Mouse (Mus musculus) neural tube, embryonic 13.5 days (tissue): Measurements from ENCODE around the gene Col8a2. TPM values are rescaled to one million over a fixed set of nuclear protein-coding genes. Genes with fewer than 3 reads are reported as not detected.

Source experiments
- ATAC-seq: fragments of 200-750 bp; cut with Nextera tagmentation; 2 replicates; pipeline ENCODE4 v1.8.0; 2017; ENCODE audit warnings: low read depth, mild to moderate bottlenecking, moderate TSS enrichment, moderate library complexity
- H3K27ac ChIP-seq: fragments of 300-500 bp; sonication (generic); replicated peaks from 2 replicates; pipeline ENCODE4 v1.5.1; 2015; ENCODE audit warnings: moderate library complexity, mild to moderate bottlenecking, inconsistent platforms
- H3K27me3 ChIP-seq: fragments of 300-500 bp; sonication (generic); 2 replicates; pipeline ENCODE4 v1.6.1; 2015; ENCODE audit warnings: mild to moderate bottlenecking, inconsistent platforms
- H3K36me3 ChIP-seq: fragments of 300-500 bp; sonication (generic); 2 replicates; pipeline ENCODE4 v1.6.1; 2015; ENCODE audit warnings: mild to moderate bottlenecking, inconsistent platforms
- H3K4me1 ChIP-seq: fragments of 300-500 bp; sonication (generic); replicated peaks from 2 replicates; pipeline ENCODE4 v1.6.1; 2015; ENCODE audit warnings: inconsistent platforms
- H3K4me2 ChIP-seq: fragments of 300-500 bp; sonication (generic); 2 replicates; pipeline ENCODE4 v1.6.1; 2015; ENCODE audit warnings: inconsistent platforms, mild to moderate bottlenecking, moderate library complexity
- H3K4me3 ChIP-seq: fragments of 300-500 bp; sonication (generic); 2 replicates; pipeline ENCODE4 v1.5.1; 2015; ENCODE audit warnings: mild to moderate bottlenecking, inconsistent platforms
- H3K9ac ChIP-seq: fragments of 300-500 bp; sonication (generic); 2 replicates; pipeline ENCODE4 v1.6.1; 2015; ENCODE audit warnings: moderate library complexity, mild to moderate bottlenecking, inconsistent platforms
- H3K9me3 ChIP-seq: fragments of 300-500 bp; sonication (generic); 2 replicates; pipeline ENCODE4 v1.6.1; 2016; ENCODE audit warnings: inconsistent platforms
- WGBS: fragments of 180-500 bp; shearing (Covaris S2); methylation state at CpG from one replicate; pipeline ENCODE4 v1.1.7; 2015; 5-methylcytosine and 5-hydroxymethylcytosine counted together
- polyA plus RNA-seq: library from polyadenylated mRNA; unstranded; fragments of >200 nt; fragmentation: Nextera tagmentation; extraction: Ambion mirVana; gene quantifications from 2 replicates; pipeline ENCODE4 v1.2.1, GENCODE M21; 2015

Gene Col8a2
- polyA plus RNA-seq, 1 experiment from 2014 or later, result 7.4 TPM

GRCm38 (mm10) chr4:126254315-126255112 is 32.1 kb upstream of the Col8a2 start:
- H3K36me3 ChIP-seq, result 0 out of 2 replicates have a peak, but pooled peaks cover 13% of the 10 kb centered on the region
- peak; percentile 1; the same call in 1 of the 2 replicates for ATAC-seq

GRCm38 (mm10) chr4:126255113-126256001 is 31.2 kb upstream of the Col8a2 start:
- WGBS, result under 1% methylated on average over 45 of the region's 50 CpGs

More at GRCm38 (mm10) chr4:126254315-126255112, 32.1 kb upstream of the Col8a2 start:
- Histone ChIP-seq H3K4me3 (peak overlapping the region; percentile 100), H3K9ac (peak overlapping the region; percentile 99), H3K9me3 (no peaks in the 10 kb centered on the region), H3K4me1 (peaks cover 80% of the 10 kb centered on the region), H3K27me3 (no peaks in the 10 kb centered on the region), H3K4me2 (peak overlapping the region; percentile 99), H3K27ac (peak overlapping the region; percentile 96)
- 13% methylated on average over 9 of the region's 9 CpGs for WGBS

DNA sequence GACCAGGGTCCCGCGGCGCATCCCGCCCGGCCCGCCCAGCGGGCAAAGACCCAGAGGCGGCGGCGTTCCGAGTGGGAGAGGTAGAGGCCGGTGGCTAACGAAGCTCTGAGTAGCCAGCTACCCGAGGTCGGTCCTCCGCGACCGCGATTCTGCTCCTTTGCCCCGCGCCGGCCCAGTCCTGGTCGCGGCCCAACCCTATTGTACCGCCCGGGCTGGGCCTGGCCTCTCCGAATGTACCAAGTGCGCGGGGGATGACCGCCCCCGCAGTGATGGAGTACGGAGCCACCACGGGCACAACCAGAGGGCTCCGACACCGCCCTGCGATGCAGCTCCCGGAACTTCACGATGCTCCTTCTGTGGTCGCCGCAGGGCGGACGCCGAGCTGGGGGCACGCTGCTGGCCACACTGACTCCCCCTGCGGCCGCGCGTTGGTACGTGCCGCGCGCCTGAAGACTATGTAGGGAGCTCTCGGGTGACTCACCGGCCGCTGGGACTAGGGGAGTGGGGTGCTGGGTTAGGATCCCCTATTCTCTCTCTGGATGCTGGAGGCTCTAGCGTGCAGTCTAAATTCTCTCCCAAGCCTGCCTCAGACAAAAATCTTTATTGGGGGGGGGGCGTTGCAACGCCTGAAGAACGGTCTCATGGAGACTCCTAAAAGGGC is 30.3 kb upstream of the Col8a2 start, which contains the start of gene Map7d1:
Map7d1 (minus strand) TSS at position 213 of the 661 bp plus-strand sequence.
- peak; percentile 84 for ATAC-seq
- Histone ChIP-seq H3K9ac (peak within 1 kb of the TSS; percentile 99), H3K27me3 (no peaks in the 10 kb centered on the region), H3K36me3 (0 out of 2 replicates have a peak, but pooled peaks cover 6% of the 10 kb centered on the region), H3K4me3 (peak within 1 kb of the TSS; percentile 100), H3K27ac (peak within 1 kb of the TSS; percentile 96), H3K4me2 (peak within 1 kb of the TSS; percentile 99), H3K4me1 (peaks cover 81% of the 10 kb centered on the region), H3K9me3 (no peaks in the 10 kb centered on the region)
- under 1% methylated on average over 54 of the region's 59 CpGs for WGBS

More at GRCm38 (mm10) chr4:126255113-126256001, 31.2 kb upstream of the Col8a2 start:
- Histone ChIP-seq H3K9me3 (no peaks in the 10 kb centered on the region), H3K4me1 (peaks cover 81% of the 10 kb centered on the region), H3K27ac (peak overlapping the region; percentile 96), H3K4me2 (peak overlapping the region; percentile 99), H3K9ac (peak overlapping the region; percentile 99), H3K4me3 (peak overlapping the region; percentile 100), H3K27me3 (no peaks in the 10 kb centered on the region), H3K36me3 (0 out of 2 replicates have a peak, but pooled peaks cover 12% of the 10 kb centered on the region)
- peak; percentile 23 for ATAC-seq

DNA sequence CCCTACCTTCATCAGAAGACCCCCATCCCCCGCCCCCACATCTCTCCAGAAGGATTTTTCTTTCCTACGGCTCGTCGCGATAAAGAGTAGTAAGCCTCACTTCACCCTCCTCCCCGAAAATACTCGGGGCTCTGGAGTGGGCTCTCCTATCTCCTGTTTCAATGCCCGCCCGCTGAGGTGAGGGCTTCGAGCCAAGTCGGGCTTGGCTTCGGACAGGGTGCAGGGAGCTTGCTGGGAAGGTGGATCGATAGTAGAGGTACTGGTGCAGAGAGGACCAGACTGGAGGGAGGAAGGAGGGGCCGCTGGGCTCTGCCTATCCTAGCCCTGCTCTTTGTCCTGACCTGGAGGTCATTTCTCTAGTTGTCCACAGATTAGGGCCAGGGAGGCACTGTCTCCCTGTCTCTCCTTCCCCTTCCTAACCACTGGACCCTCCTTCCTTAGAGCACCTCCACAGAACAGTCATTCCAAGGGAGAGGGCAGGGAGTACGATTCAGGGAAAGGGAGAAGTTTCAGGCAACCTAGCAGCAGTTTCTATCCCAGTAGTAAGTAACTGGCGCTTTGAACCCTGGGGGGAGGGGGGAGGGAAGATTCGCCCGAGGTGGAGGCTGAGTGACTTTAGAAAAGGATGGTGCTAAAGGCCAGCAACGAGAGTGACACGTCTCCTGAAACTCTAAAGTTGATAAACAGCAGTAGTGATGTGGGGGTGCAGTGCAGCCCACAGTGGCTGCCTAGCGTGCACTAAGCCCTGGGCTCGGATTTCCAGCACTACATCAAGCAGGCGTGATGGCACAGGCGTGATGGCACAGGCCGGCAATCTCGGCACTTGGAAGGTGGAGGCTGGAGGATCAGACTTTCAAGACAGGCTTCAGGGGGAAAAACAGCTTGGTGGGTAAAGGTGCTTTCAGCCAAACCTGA is 29.4 kb upstream of the Col8a2 start:
- peaks cover 78% of the 10 kb centered on the region for H3K4me1 ChIP-seq
- WGBS, result 2% methylated on average over 26 of the region's 26 CpGs
- no peaks in the 10 kb centered on the region for H3K27me3 ChIP-seq
- no peaks in the 10 kb centered on the region for H3K9me3 ChIP-seq
- H3K27ac ChIP-seq, result peak overlapping the region; percentile 96
- peak overlapping the region; percentile 99 for H3K4me2 ChIP-seq
- peak overlapping the region; percentile 99 for H3K9ac ChIP-seq
- no peak; the same call in 1 of the 2 replicates for ATAC-seq
- H3K4me3 ChIP-seq, result peak overlapping the region; percentile 100
- H3K36me3 ChIP-seq, result no peaks in the 10 kb centered on the region

GRCm38 (mm10) chr4:126259063-126259462 is 27.5 kb upstream of the Col8a2 start:
- H3K4me2 ChIP-seq, result peak overlapping the region; percentile 41
- no peaks in the 10 kb centered on the region for H3K27me3 ChIP-seq
- H3K9ac ChIP-seq, result no peak overlapping the region
- peak overlapping the region; percentile 81 for H3K27ac ChIP-seq
- peaks cover 75% of the 10 kb centered on the region for H3K4me1 ChIP-seq
- no peaks in the 10 kb centered on the region for H3K9me3 ChIP-seq
- 23% methylated on average over 3 of the region's 3 CpGs for WGBS
- 0 out of 2 replicates have a peak, but pooled peaks cover 2% of the 10 kb centered on the region for H3K36me3 ChIP-seq
- H3K4me3 ChIP-seq, result no peak overlapping the region
- ATAC-seq, result no peak

DNA sequence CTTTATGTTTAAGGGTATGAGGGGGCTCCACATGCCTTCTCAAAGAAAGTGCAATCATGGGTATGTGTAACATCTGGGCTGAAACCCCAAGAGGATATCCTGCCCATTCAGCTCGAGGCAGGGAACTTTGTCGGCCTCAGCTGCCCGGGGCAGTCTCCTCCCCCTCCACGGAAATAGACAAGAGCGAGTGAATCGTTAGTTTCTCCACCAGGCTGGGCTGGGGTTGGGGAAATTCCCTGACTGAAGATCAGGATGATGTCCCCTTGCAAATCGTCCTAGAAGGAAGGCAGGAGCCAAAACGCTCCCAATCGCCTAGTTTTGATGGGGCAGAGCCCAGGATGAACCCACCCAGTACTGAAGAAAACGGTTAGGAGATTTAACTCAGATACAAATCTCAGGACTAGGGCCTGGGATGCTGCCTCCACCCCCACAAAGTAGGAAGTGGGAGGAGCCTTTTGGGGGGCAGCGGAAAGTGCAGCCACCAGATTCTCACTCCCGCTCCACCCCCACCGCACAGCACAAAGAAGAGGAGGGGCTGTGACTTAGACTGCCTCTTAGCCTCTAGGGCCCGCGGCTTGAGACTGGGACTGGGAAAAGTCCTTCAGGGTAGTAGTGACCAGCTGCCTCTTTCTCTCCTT is 27.0 kb upstream of the Col8a2 start:
- 0 out of 2 replicates have a peak, but pooled peaks cover 2% of the 10 kb centered on the region for H3K36me3 ChIP-seq
- peak overlapping the region; percentile 12; the same call in 1 of the 2 replicates for H3K4me3 ChIP-seq

DNA sequence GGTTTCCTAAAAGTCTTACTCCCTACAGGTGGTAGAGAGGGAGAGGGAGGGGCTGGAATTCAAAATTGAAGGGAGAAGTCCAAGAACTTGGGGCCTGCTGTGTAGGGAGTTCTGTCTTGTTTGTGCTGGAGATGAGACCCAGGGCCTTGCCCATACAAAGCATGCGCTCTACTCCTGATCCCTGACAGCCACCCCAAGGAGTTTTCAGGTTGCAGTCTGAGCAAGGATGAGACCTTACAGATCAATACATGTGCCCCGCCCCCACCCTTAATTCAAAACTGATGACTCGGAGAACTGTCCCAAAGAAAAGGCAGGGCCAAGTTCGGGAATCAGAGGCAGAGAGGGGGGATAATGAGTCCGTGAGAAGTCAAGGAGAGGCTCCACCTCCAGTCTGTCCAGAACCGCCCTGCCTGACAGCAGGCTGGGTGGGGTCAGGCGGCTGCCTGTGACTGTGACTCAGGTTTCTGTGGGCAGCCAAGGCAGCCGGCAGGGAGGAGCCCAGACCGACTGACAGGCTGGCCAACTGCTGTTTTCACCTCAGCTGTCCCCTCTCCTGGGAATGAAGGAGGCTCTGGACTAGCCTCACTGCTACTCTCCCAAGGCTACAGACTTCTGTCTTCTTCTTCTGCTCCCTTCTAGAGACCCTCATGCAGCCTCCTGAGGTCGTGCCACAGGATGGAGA is 25.9 kb upstream of the Col8a2 start:
- H3K4me3 ChIP-seq, result no peak overlapping the region
- peaks cover 71% of the 10 kb centered on the region for H3K4me1 ChIP-seq
- no peak for ATAC-seq
- 0 out of 2 replicates have a peak, but pooled peaks cover 2% of the 10 kb centered on the region for H3K36me3 ChIP-seq
- peak overlapping the region; percentile 17; the same call in 1 of the 2 replicates for H3K9ac ChIP-seq
- WGBS, result 8% methylated on average over 10 of the region's 10 CpGs
- no peaks in the 10 kb centered on the region for H3K27me3 ChIP-seq
- peak overlapping the region; percentile 41 for H3K4me2 ChIP-seq
- H3K9me3 ChIP-seq, result no peaks in the 10 kb centered on the region
- H3K27ac ChIP-seq, result peak overlapping the region; percentile 81

More for the DNA sequence above, 27.0 kb upstream of the Col8a2 start:
- no peaks in the 10 kb centered on the region for H3K9me3 ChIP-seq
- under 1% methylated on average over 15 of the region's 15 CpGs for WGBS
- H3K9ac ChIP-seq, result peak overlapping the region; percentile 47; the same call in 1 of the 2 replicates
- peaks cover 75% of the 10 kb centered on the region for H3K4me1 ChIP-seq
- peak overlapping the region; percentile 81 for H3K27ac ChIP-seq
- no peak for ATAC-seq
- H3K27me3 ChIP-seq, result no peaks in the 10 kb centered on the region
- H3K4me2 ChIP-seq, result peak overlapping the region; percentile 41

GRCm38 (mm10) chr4:126261266-126261665 is 25.3 kb upstream of the Col8a2 start:
- Histone ChIP-seq H3K4me1 (peaks cover 71% of the 10 kb centered on the region), H3K36me3 (0 out of 2 replicates have a peak, but pooled peaks cover 2% of the 10 kb centered on the region), H3K27me3 (no peaks in the 10 kb centered on the region), H3K4me2 (peak overlapping the region; percentile 41), H3K9me3 (no peaks in the 10 kb centered on the region), H3K4me3 (no peak overlapping the region), H3K27ac (peak overlapping the region; percentile 81; the same call in 1 of the 2 replicates), H3K9ac (peak overlapping the region; percentile 17; the same call in 1 of the 2 replicates)
- 76% methylated on average over 6 of the region's 6 CpGs for WGBS
- ATAC-seq, result no peak

- peaks cover 71% of the 10 kb centered on the region for H3K4me1 ChIP-seq
- 46% methylated on average over 7 of the region's 7 CpGs for WGBS
- no peak overlapping the region for H3K27ac ChIP-seq
- peak; percentile 0; the same call in 1 of the 2 replicates for ATAC-seq
- peak overlapping the region; percentile 1; the same call in 1 of the 2 replicates for H3K9ac ChIP-seq
- H3K4me2 ChIP-seq, result no peak overlapping the region
- H3K4me3 ChIP-seq, result no peak overlapping the region
- H3K36me3 ChIP-seq, result 0 out of 2 replicates have a peak, but pooled peaks cover 2% of the 10 kb centered on the region
- H3K27me3 ChIP-seq, result no peaks in the 10 kb centered on the region
- no peaks in the 10 kb centered on the region for H3K9me3 ChIP-seq
Observed at GRCm38 (mm10) chr4:126261675-126262074, 24.9 kb upstream of the Col8a2 start.
